Mouse (Mus musculus): Measurements from ENCODE around the gene Mei4.

DNA sequence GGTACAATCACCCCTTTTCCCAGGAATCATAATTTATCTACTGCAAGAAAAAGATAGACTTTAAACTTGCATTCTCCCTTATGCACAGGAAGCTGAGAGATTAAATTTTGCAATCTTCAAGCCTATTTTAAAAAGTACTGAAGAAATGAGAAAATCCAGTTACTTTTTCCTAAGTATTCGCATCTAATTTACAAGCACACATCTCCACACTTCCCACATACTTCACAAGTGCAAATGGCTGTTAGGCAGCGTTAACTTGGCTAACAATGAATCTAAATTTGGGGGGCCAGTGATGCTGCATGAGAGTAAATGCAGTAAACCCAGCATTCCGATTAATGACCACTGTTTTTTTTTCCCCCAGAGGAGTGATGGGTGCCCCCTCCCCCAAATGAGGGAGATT, 232.9 kb downstream of the Mei4 start:
- TF ChIP-seq CTCF (IDR thresholded peaks at IDR 0.05; ENCODE audit: control insufficient read depth, insufficient read depth, insufficient read length) (no peak), MAX (IDR thresholded peaks at IDR 0.05) (no peak), MYOG (IDR thresholded peaks at IDR 0.05; ENCODE audit: control insufficient read depth, extremely low read depth, insufficient read length) (no peak), MYOD1 (IDR thresholded peaks at IDR 0.05; ENCODE audit: control insufficient read depth, insufficient read length, low read depth) (no peak), CEBPB (IDR thresholded peaks at IDR 0.05; ENCODE audit: low read depth) (no peak)

Data from C2C12 (cell line).